Mouse (Mus musculus): Measurements from ENCODE around the gene Diablo. TPM values are rescaled to one million over a fixed set of nuclear protein-coding genes. Genes with fewer than 3 reads are reported as not detected.
"Not testable (repeated sequence)": the region's sequence is repeated elsewhere in the genome, so short reads cannot be mapped to it uniquely, and the experiment has no call there.

Gene Diablo
- polyA plus RNA-seq, 1 experiment from 2014 or later, result 137 TPM

- not testable (repeated sequence) for DNase-seq (ENCODE audit: low spot score); H3K4me3 ChIP-seq (ENCODE audit: low read depth, low read length); H3K4me2 ChIP-seq (ENCODE audit: low read length); H3K27me3 ChIP-seq (replicated peaks; ENCODE audit: control insufficient read depth, insufficient read depth, low read length); ATAC-seq; H3K9me3 ChIP-seq (replicated peaks; ENCODE audit: control insufficient read depth, low read length); H3K9ac ChIP-seq (ENCODE audit: low read length); H3K27ac ChIP-seq (ENCODE audit: low read depth, low read length); H3K4me1 ChIP-seq (ENCODE audit: control insufficient read depth, insufficient read depth, low read length)
- H3K36me3 ChIP-seq (ENCODE audit: control insufficient read depth, insufficient read depth, low read length), result peaks cover 46% of the 10 kb centered on the region
- WGBS, result 70% methylated on average over 3 of the region's 3 CpGs
These were observed 12.6 kb downstream of the Diablo start for GRCm38 (mm10) chr5:123511426-123511825.

- Histone ChIP-seq H3K36me3 (ENCODE audit: control insufficient read depth, insufficient read depth, low read length) (peaks cover 34% of the 10 kb centered on the region), H3K9ac (ENCODE audit: low read length) (no peak within 1 kb of the TSS), H3K4me1 (ENCODE audit: control insufficient read depth, insufficient read depth, low read length) (peaks cover 4% of the 10 kb centered on the region), H3K9me3 (replicated peaks; ENCODE audit: control insufficient read depth, low read length) (no peaks in the 10 kb centered on the region), H3K4me2 (ENCODE audit: low read length) (peak within 1 kb of the TSS; percentile 81; the same call in 1 of the 2 replicates), H3K4me3 (ENCODE audit: low read depth, low read length) (no peak within 1 kb of the TSS), H3K27me3 (replicated peaks; ENCODE audit: control insufficient read depth, insufficient read depth, low read length) (no peaks in the 10 kb centered on the region), H3K27ac (ENCODE audit: low read depth, low read length) (no peak within 1 kb of the TSS)
- no peak for DNase-seq (ENCODE audit: low spot score)
- 90% methylated on average over 5 of the region's 5 CpGs for WGBS
- no peak for ATAC-seq
These were observed 13.8 kb downstream of the Diablo start, which contains the start of gene B3gnt4 for GRCm38 (mm10) chr5:123510160-123510559. B3gnt4 (plus strand) TSS chr5:123510460.

- Histone ChIP-seq H3K27me3 (replicated peaks; ENCODE audit: control insufficient read depth, insufficient read depth, low read length) (no peaks in the 10 kb centered on the region), H3K4me3 (ENCODE audit: low read depth, low read length) (peak overlapping the region; percentile 56), H3K9me3 (replicated peaks; ENCODE audit: control insufficient read depth, low read length) (no peaks in the 10 kb centered on the region), H3K4me2 (ENCODE audit: low read length) (peak overlapping the region; percentile 81), H3K27ac (ENCODE audit: low read depth, low read length) (no peak overlapping the region), H3K36me3 (ENCODE audit: control insufficient read depth, insufficient read depth, low read length) (peaks cover 22% of the 10 kb centered on the region), H3K4me1 (ENCODE audit: control insufficient read depth, insufficient read depth, low read length) (peaks cover 4% of the 10 kb centered on the region), H3K9ac (ENCODE audit: low read length) (peak overlapping the region; percentile 68)
- DNase-seq (ENCODE audit: low spot score) (peak; percentile 21), ATAC-seq (no peak)
- 6% methylated on average over 12 of the region's 12 CpGs for WGBS
These were observed 15.1 kb downstream of the Diablo start for GRCm38 (mm10) chr5:123508921-123509320.

- WGBS, result 1% methylated on average over 57 of the region's 59 CpGs
- ATAC-seq (peak; percentile 95), DNase-seq (ENCODE audit: low spot score) (peak; percentile 97)
- no peaks in the 10 kb centered on the region for H3K27me3 ChIP-seq (replicated peaks; ENCODE audit: control insufficient read depth, insufficient read depth, low read length)
- H3K9ac ChIP-seq (ENCODE audit: low read length), result peak overlapping the region; percentile 68
- peak overlapping the region; percentile 81 for H3K4me2 ChIP-seq (ENCODE audit: low read length)
- no peak overlapping the region; the same call in 1 of the 2 replicates for H3K27ac ChIP-seq (ENCODE audit: low read depth, low read length)
- H3K4me3 ChIP-seq (ENCODE audit: low read depth, low read length), result peak overlapping the region; percentile 56
- no peaks in the 10 kb centered on the region for H3K9me3 ChIP-seq (replicated peaks; ENCODE audit: control insufficient read depth, low read length)
- H3K36me3 ChIP-seq (ENCODE audit: control insufficient read depth, insufficient read depth, low read length), result peaks cover 22% of the 10 kb centered on the region
- peaks cover 4% of the 10 kb centered on the region for H3K4me1 ChIP-seq (ENCODE audit: control insufficient read depth, insufficient read depth, low read length)
These were observed 15.8 kb downstream of the Diablo start for GRCm38 (mm10) chr5:123507936-123508723.

GRCm38 (mm10) chr5:123501973-123502372 is 22.0 kb downstream of the Diablo start:
- 88% methylated on average over 4 of the region's 4 CpGs for WGBS
- ATAC-seq (no peak), DNase-seq (ENCODE audit: low spot score) (no peak)
- H3K36me3 ChIP-seq (ENCODE audit: control insufficient read depth, insufficient read depth, low read length), result no peaks in the 10 kb centered on the region
- no peaks in the 10 kb centered on the region for H3K27me3 ChIP-seq (replicated peaks; ENCODE audit: control insufficient read depth, insufficient read depth, low read length)
- H3K9ac ChIP-seq (ENCODE audit: low read length), result no peak overlapping the region
- no peaks in the 10 kb centered on the region; the same call in 1 of the 2 replicates for H3K4me1 ChIP-seq (ENCODE audit: control insufficient read depth, insufficient read depth, low read length)
- no peak overlapping the region for H3K4me2 ChIP-seq (ENCODE audit: low read length)
- H3K27ac ChIP-seq (ENCODE audit: low read depth, low read length), result no peak overlapping the region
- H3K4me3 ChIP-seq (ENCODE audit: low read depth, low read length), result no peak overlapping the region
- no peaks in the 10 kb centered on the region for H3K9me3 ChIP-seq (replicated peaks; ENCODE audit: control insufficient read depth, low read length)

- no peak overlapping the region for H3K4me2 ChIP-seq (ENCODE audit: low read length)
- H3K36me3 ChIP-seq (ENCODE audit: control insufficient read depth, insufficient read depth, low read length), result no peaks in the 10 kb centered on the region
- DNase-seq (ENCODE audit: low spot score) (peak; percentile 50), ATAC-seq (no peak)
- no peak overlapping the region for H3K9ac ChIP-seq (ENCODE audit: low read length)
- H3K4me1 ChIP-seq (ENCODE audit: control insufficient read depth, insufficient read depth, low read length), result no peaks in the 10 kb centered on the region; the same call in 1 of the 2 replicates
- no peaks in the 10 kb centered on the region for H3K9me3 ChIP-seq (replicated peaks; ENCODE audit: control insufficient read depth, low read length)
- H3K27me3 ChIP-seq (replicated peaks; ENCODE audit: control insufficient read depth, insufficient read depth, low read length), result no peaks in the 10 kb centered on the region
- WGBS, result 43% methylated on average over 4 of the region's 4 CpGs
- H3K4me3 ChIP-seq (ENCODE audit: low read depth, low read length), result no peak overlapping the region
- H3K27ac ChIP-seq (ENCODE audit: low read depth, low read length), result no peak overlapping the region
These were observed 24.3 kb downstream of the Diablo start for GRCm38 (mm10) chr5:123499717-123500116.

GRCm38 (mm10) chr5:123489935-123490334 is 34.0 kb downstream of the Diablo start:
- H3K9ac ChIP-seq (ENCODE audit: low read length), result no peak overlapping the region
- DNase-seq (ENCODE audit: low spot score) (no peak), ATAC-seq (no peak)
- 78% methylated on average over 9 of the region's 9 CpGs for WGBS
- H3K4me1 ChIP-seq (ENCODE audit: control insufficient read depth, insufficient read depth, low read length), result 0 out of 2 replicates have a peak, but pooled peaks cover 4% of the 10 kb centered on the region
- H3K36me3 ChIP-seq (ENCODE audit: control insufficient read depth, insufficient read depth, low read length), result no peaks in the 10 kb centered on the region
- no peaks in the 10 kb centered on the region for H3K27me3 ChIP-seq (replicated peaks; ENCODE audit: control insufficient read depth, insufficient read depth, low read length)
- H3K27ac ChIP-seq (ENCODE audit: low read depth, low read length), result no peak overlapping the region
- no peaks in the 10 kb centered on the region for H3K9me3 ChIP-seq (replicated peaks; ENCODE audit: control insufficient read depth, low read length)
- H3K4me2 ChIP-seq (ENCODE audit: low read length), result no peak overlapping the region
- no peak overlapping the region for H3K4me3 ChIP-seq (ENCODE audit: low read depth, low read length)

GRCm38 (mm10) chr5:123489112-123489785 is 34.7 kb downstream of the Diablo start, which contains the start of the genes Lrrc43 and Il31:
Lrrc43 (plus strand) TSS chr5:123489305.
Il31 (minus strand) TSS chr5:123489489.
- Histone ChIP-seq H3K9ac (ENCODE audit: low read length) (peak within 1 kb of the TSS; percentile 25; the same call in 1 of the 2 replicates), H3K4me2 (ENCODE audit: low read length) (peak within 1 kb of the TSS; percentile 50), H3K36me3 (ENCODE audit: control insufficient read depth, insufficient read depth, low read length) (no peaks in the 10 kb centered on the region), H3K9me3 (replicated peaks; ENCODE audit: control insufficient read depth, low read length) (no peaks in the 10 kb centered on the region), H3K4me3 (ENCODE audit: low read depth, low read length) (peak within 1 kb of the TSS; percentile 11; the same call in 1 of the 2 replicates), H3K4me1 (ENCODE audit: control insufficient read depth, insufficient read depth, low read length) (0 out of 2 replicates have a peak, but pooled peaks cover 4% of the 10 kb centered on the region), H3K27me3 (replicated peaks; ENCODE audit: control insufficient read depth, insufficient read depth, low read length) (no peaks in the 10 kb centered on the region), H3K27ac (ENCODE audit: low read depth, low read length) (no peak within 1 kb of the TSS)
- DNase-seq (ENCODE audit: low spot score) (peak; percentile 69), ATAC-seq (no peak)
- WGBS, result 6% methylated on average over 25 of the region's 25 CpGs
